Mouse (Mus musculus): ENCODE results near the gene Fam71e1. TPM values are rescaled to one million over a fixed set of nuclear protein-coding genes. Genes with fewer than 3 reads are reported as not detected.

Fam71e1 gene
- total and polyA plus RNA-seq, 3 experiments: 1.2 to 2.0 TPM; not detected in 1

- no peak for TF ChIP-seq NRF1 (IDR thresholded peaks at IDR 0.05; ENCODE audit: insufficient read depth, low read depth, low read length, poor library complexity, severe bottlenecking)
- TF ChIP-seq TBP (IDR thresholded peaks at IDR 0.05; ENCODE audit: low read depth, low read length): no peak
- TF ChIP-seq RCOR1 (IDR thresholded peaks at IDR 0.05; ENCODE audit: low read depth, low read length): no peak
- no peak for TF ChIP-seq ZC3H11A (IDR thresholded peaks at IDR 0.05; ENCODE audit: low read depth, low read length)
- TF ChIP-seq CTCF (IDR thresholded peaks at IDR 0.05 in 2 of 3, conservative IDR thresholded peaks at IDR 0.05 in 1 of 3; ENCODE audit: control insufficient read depth in 1 of 3, insufficient read depth in 1 of 3, low read depth in 2 of 3, low read length in 3 of 3, poor library complexity in 1 of 3, severe bottlenecking in 1 of 3): no peak
- no peak for TF ChIP-seq ZKSCAN1 (IDR thresholded peaks at IDR 0.05; ENCODE audit: low read depth, low read length)
- no peak for TF ChIP-seq MAFK (IDR thresholded peaks at IDR 0.05; ENCODE audit: borderline replicate concordance, low read depth, low read length)
- no peak for TF ChIP-seq TCF12 (IDR thresholded peaks at IDR 0.05; ENCODE audit: low read depth, low read length)
- TF ChIP-seq MAX (IDR thresholded peaks at IDR 0.05; ENCODE audit: low read length): no peak
- no peak for TF ChIP-seq BHLHE40 (IDR thresholded peaks at IDR 0.05; ENCODE audit: borderline replicate concordance, low read depth, low read length)
- TF ChIP-seq MAZ (IDR thresholded peaks at IDR 0.05; ENCODE audit: low read depth, low read length): no peak
- no peak for TF ChIP-seq JUND (IDR thresholded peaks at IDR 0.05; ENCODE audit: low read depth, low read length)
- TF ChIP-seq POLR2A (IDR thresholded peaks at IDR 0.05; ENCODE audit: control insufficient read depth in 1 of 2, insufficient read depth in 1 of 2, low read depth in 1 of 2, low read length in 2 of 2, poor library complexity in 1 of 2): no peak
- no peak for TF ChIP-seq MXI1 (IDR thresholded peaks at IDR 0.05; ENCODE audit: low read depth, low read length)
- no peak for TF ChIP-seq MYC (IDR thresholded peaks at IDR 0.05; ENCODE audit: low read depth, low read length)
- no peak overlapping the region for H3K9ac ChIP-seq (ENCODE audit: control insufficient read depth, low read depth, low read length, poor library complexity, severe bottlenecking)
- H3K9me3 ChIP-seq (replicated peaks; ENCODE audit: insufficient read depth, low read length): no peaks in the 10 kb centered on the region
These were observed 3.7 kb downstream of the Fam71e1 start for GRCm38 (mm10) chr7:44500046-44500445.

DNA sequence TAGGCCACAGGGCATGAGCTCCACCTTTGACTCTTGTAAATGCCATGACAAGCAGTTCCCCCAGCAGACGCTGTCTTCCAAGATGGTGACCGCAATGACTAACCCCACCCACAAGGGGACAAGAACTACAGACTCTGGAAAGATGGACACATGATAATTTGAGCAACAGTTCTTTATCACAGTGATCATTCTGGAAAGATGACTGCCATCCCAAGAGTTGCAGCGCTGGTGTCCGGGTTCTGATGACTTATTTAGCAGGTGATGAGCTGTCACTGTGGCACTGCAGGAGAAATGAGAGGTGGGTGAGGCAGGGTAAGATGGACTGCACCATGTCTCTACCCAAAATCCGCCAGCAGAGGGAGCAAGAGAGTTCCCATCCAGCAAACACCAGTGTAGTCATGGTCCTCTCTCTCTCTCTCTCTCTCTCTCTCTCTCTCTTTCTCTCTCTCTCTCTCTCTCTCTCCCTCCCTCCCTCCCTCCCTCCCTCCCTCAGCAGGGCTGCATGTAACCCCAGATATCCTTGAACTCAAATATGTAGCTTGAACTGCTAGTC lies 5.3 kb downstream of the Fam71e1 start:
- Histone ChIP-seq H3K27me3 (ENCODE audit: control insufficient read depth in 1 of 2, insufficient read depth in 2 of 2, low read length in 2 of 2) (no peaks in the 10 kb centered on the region), H3K79me2 (ENCODE audit: control insufficient read depth, insufficient read depth, low read length, poor library complexity) (no peaks in the 10 kb centered on the region), H3K27ac (ENCODE audit: control insufficient read depth, low read depth, low read length) (no peak overlapping the region), H3K9me3 (replicated peaks; ENCODE audit: insufficient read depth, low read length) (no peaks in the 10 kb centered on the region), H3K4me1 (ENCODE audit: control insufficient read depth in 1 of 2, insufficient read depth in 2 of 2, low read length in 2 of 2) (peaks cover 0 to 2% of the 10 kb centered on the region in 2 experiments; a peak in 1 of 4 replicates), H3K9ac (ENCODE audit: control insufficient read depth, low read depth, low read length, poor library complexity, severe bottlenecking) (no peak overlapping the region), H3K36me3 (ENCODE audit: control insufficient read depth in 1 of 2, insufficient read depth in 2 of 2, low read length in 2 of 2) (no peaks in the 10 kb centered on the region), H3K4me3 (ENCODE audit: control insufficient read depth in 1 of 2, insufficient read depth in 1 of 2, low read depth in 2 of 2, low read length in 2 of 2) (no peak overlapping the region)
- DNase-seq (ENCODE audit: low read depth, low spot score): peak; percentile 81
- TF ChIP-seq CHD2 (IDR thresholded peaks at IDR 0.05; ENCODE audit: low read length): no peak
- peak; percentile 92 for TF ChIP-seq JUND (IDR thresholded peaks at IDR 0.05; ENCODE audit: low read depth, low read length)
- TF ChIP-seq E2F4 (IDR thresholded peaks at IDR 0.05; ENCODE audit: borderline replicate concordance, low read depth, low read length): no peak
- TF ChIP-seq SMC3 (IDR thresholded peaks at IDR 0.05; ENCODE audit: low read depth, low read length): peak; percentile 78
- TF ChIP-seq KAT2A (conservative IDR thresholded peaks at IDR 0.05; ENCODE audit: low read depth, low read length): no peak
- TF ChIP-seq ZC3H11A (IDR thresholded peaks at IDR 0.05; ENCODE audit: low read depth, low read length): 0 out of 2 replicates have a peak, but pooled peaks have one; percentile 7
- TF ChIP-seq UBTF (IDR thresholded peaks at IDR 0.05; ENCODE audit: borderline replicate concordance, insufficient read depth, low read depth, low read length): no peak
- no peak for TF ChIP-seq POLR2A (IDR thresholded peaks at IDR 0.05; ENCODE audit: control insufficient read depth in 1 of 2, insufficient read depth in 1 of 2, low read depth in 1 of 2, low read length in 2 of 2, poor library complexity in 1 of 2)
- TF ChIP-seq MXI1 (IDR thresholded peaks at IDR 0.05; ENCODE audit: low read depth, low read length): no peak
- TF ChIP-seq MAZ (IDR thresholded peaks at IDR 0.05; ENCODE audit: low read depth, low read length): no peak
- peak; percentile 73 to 84 (median 79) for TF ChIP-seq CTCF (IDR thresholded peaks at IDR 0.05 in 2 of 3, conservative IDR thresholded peaks at IDR 0.05 in 1 of 3; ENCODE audit: control insufficient read depth in 1 of 3, insufficient read depth in 1 of 3, low read depth in 2 of 3, low read length in 3 of 3, poor library complexity in 1 of 3, severe bottlenecking in 1 of 3)
- TF ChIP-seq MYC (IDR thresholded peaks at IDR 0.05; ENCODE audit: low read depth, low read length): no peak
- no peak for TF ChIP-seq SIN3A (IDR thresholded peaks at IDR 0.05; ENCODE audit: low read length)
- TF ChIP-seq RCOR1 (IDR thresholded peaks at IDR 0.05; ENCODE audit: low read depth, low read length): no peak
- TF ChIP-seq RAD21 (IDR thresholded peaks at IDR 0.05; ENCODE audit: low read depth, low read length): peak; percentile 40

More at GRCm38 (mm10) chr7:44500046-44500445, 3.7 kb downstream of the Fam71e1 start:
- H3K36me3 ChIP-seq (ENCODE audit: control insufficient read depth in 1 of 2, insufficient read depth in 2 of 2, low read length in 2 of 2): peaks cover 0 to 4% of the 10 kb centered on the region in 2 experiments; a peak in 2 of 4 replicates
- no peaks in the 10 kb centered on the region for H3K27me3 ChIP-seq (ENCODE audit: control insufficient read depth in 1 of 2, insufficient read depth in 2 of 2, low read length in 2 of 2)
- no peak overlapping the region for H3K4me3 ChIP-seq (ENCODE audit: control insufficient read depth in 1 of 2, insufficient read depth in 1 of 2, low read depth in 2 of 2, low read length in 2 of 2)
- DNase-seq (ENCODE audit: low read depth, low spot score): no peak
- H3K79me2 ChIP-seq (ENCODE audit: control insufficient read depth, insufficient read depth, low read length, poor library complexity): peaks cover 9% of the 10 kb centered on the region
- peaks cover 0 to 9% of the 10 kb centered on the region in 2 experiments; a peak in 2 of 4 replicates for H3K4me1 ChIP-seq (ENCODE audit: control insufficient read depth in 1 of 2, insufficient read depth in 2 of 2, low read length in 2 of 2)
- no peak overlapping the region for H3K27ac ChIP-seq (ENCODE audit: control insufficient read depth, low read depth, low read length)
